23 mouse cellular contexts compared by ENCODE assay signal in genomic region chr2:20869212-20869965, GRCm38 (mm10).
DNase-seq lines count a peak whose midpoint lies in the region; ATAC-seq and TF ChIP-seq lines count a peak whose summit lies in the region.
"Had no signal": no experiment of that assay in that cellular context is flagged by ENCODE, and none has a peak within 500 bp of the region (broad histone marks: within the 10 kb centered on the region; RNA-seq: fewer than 3 reads in every experiment).

No protein-coding gene starts in this region.

- intact Hi-C loops in heart, adult 2 months (cut with DNase I), result no loop called here

- H3K9ac ChIP-seq in heart, adult 2 months (ENCODE audit: low read depth, low read length), result no peak overlapping the region
- H3K9ac ChIP-seq in heart, embryonic 14.5 days (ENCODE audit: low read length), result no peak overlapping the region
- H3K9ac ChIP-seq: embryonic facial prominence, embryonic 15.5 days; limb, embryonic 13.5 days; liver, embryonic 12.5 days; midbrain, embryonic 13.5 days; stomach, embryonic 15.5 days had no signal

- 16% methylated on average over 2 of the region's 2 CpGs for WGBS in heart, adult 2 months
- 40% methylated on average over 2 of the region's 2 CpGs for WGBS in heart, embryonic 10.5 days
- 3% methylated on average over 2 of the region's 2 CpGs for WGBS in heart, embryonic 14.5 days
- 13% methylated on average over 2 of the region's 2 CpGs for WGBS in small intestine, adult 2 months

- 0 out of 2 replicates have a peak, but pooled peaks have one; percentile 3 for TF ChIP-seq CTCF in heart, adult 2 months (IDR thresholded peaks at IDR 0.05)
- no peak for TF ChIP-seq CTCF in small intestine, adult 2 months (IDR thresholded peaks at IDR 0.05; ENCODE audit: extremely low read depth, insufficient read length, insufficient replicate concordance, low read depth, low read length)

- no peak for TF ChIP-seq EP300 in heart, adult 2 months (IDR thresholded peaks at IDR 0.05; ENCODE audit: insufficient read depth, low read depth, low read length)

- ATAC-seq in heart, embryonic 14.5 days (ENCODE audit: insufficient number of reproducible peaks, insufficient read depth, low FRiP score, low read depth), result peak; percentile 39; the same call in 1 of the 2 replicates
- ATAC-seq: CD4-positive, CD25-positive, alpha-beta regulatory T cell, adult 4 months; forebrain, embryonic 14.5 days; hindbrain, postnatal 0 days; liver, embryonic 12.5 days; midbrain, embryonic 13.5 days had no signal

- no peak for TF ChIP-seq POLR2A in heart, adult 2 months (IDR thresholded peaks at IDR 0.05; ENCODE audit: insufficient read depth, low read depth, low read length)
- no peak for TF ChIP-seq POLR2A in small intestine, adult 2 months (IDR thresholded peaks at IDR 0.05; ENCODE audit: low read depth, low read length)

- H3K4me2 ChIP-seq in heart, embryonic 14.5 days (ENCODE audit: low read length), result no peak overlapping the region
- H3K4me2 ChIP-seq: embryonic facial prominence, embryonic 15.5 days; limb, embryonic 13.5 days; liver, embryonic 12.5 days; midbrain, embryonic 13.5 days; stomach, embryonic 15.5 days had no signal

- no peak overlapping the region for H3K4me3 ChIP-seq in heart, adult 2 months
- H3K4me3 ChIP-seq in heart, embryonic 10.5 days, result no peak overlapping the region
- no peak overlapping the region for H3K4me3 ChIP-seq in heart, embryonic 14.5 days (ENCODE audit: control insufficient read depth in 1 of 2, insufficient read depth in 1 of 2, low read depth in 1 of 2, low read length in 2 of 2)
- H3K4me3 ChIP-seq in small intestine, adult 2 months (ENCODE audit: low read depth, low read length), result no peak overlapping the region
- H3K4me3 ChIP-seq: embryonic facial prominence, embryonic 15.5 days; limb, embryonic 13.5 days; liver, embryonic 12.5 days; midbrain, embryonic 13.5 days; stomach, embryonic 15.5 days had no signal

- H3K27me3 ChIP-seq in heart, adult 2 months (ENCODE audit: control insufficient read depth, insufficient read depth, low read length), result no peaks in the 10 kb centered on the region
- H3K27me3 ChIP-seq in heart, embryonic 10.5 days (ENCODE audit: insufficient read depth, poor library complexity, severe bottlenecking), result no peaks in the 10 kb centered on the region
- H3K27me3 ChIP-seq in heart, embryonic 14.5 days (ENCODE audit: control insufficient read depth, insufficient read depth, low read length), result no peaks in the 10 kb centered on the region
- no peaks in the 10 kb centered on the region for H3K27me3 ChIP-seq in small intestine, adult 2 months (ENCODE audit: control insufficient read depth, insufficient read depth, low read length)
- H3K27me3 ChIP-seq: embryonic facial prominence, embryonic 15.5 days; limb, embryonic 13.5 days; liver, embryonic 12.5 days; midbrain, embryonic 13.5 days; stomach, embryonic 15.5 days had no signal

- no peak for DNase-seq in heart, adult 2 months
- DNase-seq in heart, embryonic 10.5 days (ENCODE audit: low spot score), result no peak
- peak; percentile 36 to 53 for DNase-seq in kidney, postnatal 4 days
- DNase-seq in kidney, postnatal 10 days, result no peak
- DNase-seq in cerebellum, adult 8-10 months, result no peak
- DNase-seq: adrenal gland, postnatal 25 days; cerebellum, adult 9-11 months; kidney, adult 2 months; layer of hippocampus, adult 9-11 months; lung, adult 18-20 months; lung, postnatal 14 days; right cerebral cortex, postnatal 4 days; thymus, postnatal 4 days had no signal

- peaks cover 4% of the 10 kb centered on the region for H3K4me1 ChIP-seq in heart, adult 2 months (ENCODE audit: control insufficient read depth, insufficient read depth, low read length)
- peaks cover 5% of the 10 kb centered on the region for H3K4me1 ChIP-seq in heart, embryonic 10.5 days
- H3K4me1 ChIP-seq in heart, embryonic 14.5 days (ENCODE audit: control insufficient read depth in 2 of 2, insufficient read depth in 2 of 2, low read length in 2 of 2), result peaks cover 3 to 7% of the 10 kb centered on the region in 2 experiments
- H3K4me1 ChIP-seq in small intestine, adult 2 months (ENCODE audit: control insufficient read depth, insufficient read depth, insufficient read length, low read length), result peaks cover 7% of the 10 kb centered on the region
- H3K4me1 ChIP-seq: embryonic facial prominence, embryonic 15.5 days; limb, embryonic 13.5 days; liver, embryonic 12.5 days; midbrain, embryonic 13.5 days; stomach, embryonic 15.5 days had no signal

- peak overlapping the region; percentile 40; the same call in 1 of the 2 replicates for H3K27ac ChIP-seq in heart, adult 2 months
- no peak overlapping the region for H3K27ac ChIP-seq in heart, embryonic 10.5 days
- H3K27ac ChIP-seq in heart, embryonic 14.5 days (replicated peaks in 1 of 2; ENCODE audit: control insufficient read depth in 1 of 2, insufficient read depth in 1 of 2, low read depth in 2 of 2, low read length in 2 of 2), result peak overlapping the region; percentile 25 to 39; a peak in 3 of 4 replicates
- H3K27ac ChIP-seq in small intestine, adult 2 months (ENCODE audit: insufficient read depth, low read depth, low read length), result peak overlapping the region; percentile 38
- H3K27ac ChIP-seq: embryonic facial prominence, embryonic 15.5 days; hindbrain, postnatal 0 days; limb, embryonic 13.5 days; liver, embryonic 12.5 days; midbrain, embryonic 13.5 days; stomach, embryonic 15.5 days had no signal

- H3K79me2 ChIP-seq in heart, adult 2 months (replicated peaks; ENCODE audit: control insufficient read depth, insufficient read depth, low read length), result no peaks in the 10 kb centered on the region

- peaks cover 21% of the 10 kb centered on the region for H3K36me3 ChIP-seq in heart, adult 2 months (ENCODE audit: control insufficient read depth, insufficient read depth, low read length)
- peaks cover 36% of the 10 kb centered on the region for H3K36me3 ChIP-seq in heart, embryonic 10.5 days
- H3K36me3 ChIP-seq in heart, embryonic 14.5 days (ENCODE audit: control insufficient read depth, insufficient read depth, low read length), result peaks cover 45% of the 10 kb centered on the region
- peaks cover 26% of the 10 kb centered on the region for H3K36me3 ChIP-seq in small intestine, adult 2 months (ENCODE audit: control insufficient read depth, insufficient read depth, low read length)
- H3K36me3 ChIP-seq: embryonic facial prominence, embryonic 15.5 days had no signal

- no peaks in the 10 kb centered on the region for H3K9me3 ChIP-seq in heart, embryonic 10.5 days
- H3K9me3 ChIP-seq in heart, embryonic 14.5 days (ENCODE audit: control insufficient read depth, low read length), result no peaks in the 10 kb centered on the region
- H3K9me3 ChIP-seq: embryonic facial prominence, embryonic 15.5 days; limb, embryonic 13.5 days; liver, embryonic 12.5 days; midbrain, embryonic 13.5 days; stomach, embryonic 15.5 days had no signal

Comparison
In these comparisons a context has a peak if more than half of its experiments do, and no peak if none do; other contexts are left out.
1. DNase-seq: peak in kidney, postnatal 4 days (2 of 2); none in heart, adult 2 months (0 of 2), heart, embryonic 10.5 days (single experiment), kidney, postnatal 10 days (single experiment) and cerebellum, adult 8-10 months (single experiment).